Mouse (Mus musculus): ENCODE data around the gene Fem1a. TPM values are rescaled to one million over a fixed set of nuclear protein-coding genes. Genes with fewer than 3 reads are reported as not detected.

Fem1a gene
- total and polyA plus RNA-seq, 3 experiments, result 16.6 to 26.0 (median 17.5) TPM

DNA sequence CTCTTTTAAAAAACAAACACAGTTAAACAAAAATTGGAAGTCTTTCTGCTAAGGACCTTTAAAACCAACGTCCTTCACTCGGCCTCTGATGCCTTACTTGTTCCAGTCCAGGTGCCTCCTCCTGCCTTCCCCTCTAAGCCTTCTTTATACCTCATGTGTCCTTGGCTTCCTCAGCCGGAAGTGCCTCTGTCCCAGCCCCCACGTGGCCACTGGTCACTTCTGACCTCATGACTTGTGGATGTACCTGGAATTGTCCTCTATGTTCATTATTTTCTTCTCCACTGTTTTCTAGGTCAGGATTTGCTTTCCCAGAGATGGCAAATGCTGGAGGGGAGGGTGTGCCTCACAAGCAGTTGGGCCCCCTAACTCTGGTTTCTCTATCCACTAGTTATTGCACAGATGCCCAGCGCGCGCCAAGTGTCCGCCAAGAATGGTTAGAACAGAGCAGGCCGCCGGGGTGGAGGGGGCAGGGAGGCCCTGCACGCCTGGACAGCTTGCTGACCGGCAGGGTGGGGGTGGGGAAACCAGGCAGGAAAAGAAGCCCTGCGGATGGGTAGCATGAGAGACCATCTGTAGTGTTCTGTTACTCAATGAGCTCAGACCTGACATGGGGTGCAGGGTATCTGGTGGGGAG lies 45.9 kb downstream of the Fem1a start (continued):
- TF ChIP-seq IRF4 (IDR thresholded peaks at IDR 0.05; ENCODE audit: low read depth, low read length), result 0 out of 2 replicates have a peak, but pooled peaks have one; percentile 1
- TF ChIP-seq TBP (conservative IDR thresholded peaks at IDR 0.05; ENCODE audit: low read depth, low read length), result no peak
- TF ChIP-seq MAFK (IDR thresholded peaks at IDR 0.05; ENCODE audit: insufficient replicate concordance, low read length), result no peak
- TF ChIP-seq E2F4 (IDR thresholded peaks at IDR 0.05; ENCODE audit: insufficient replicate concordance, low read depth, low read length), result no peak
- no peak for TF ChIP-seq RAD21 (IDR thresholded peaks at IDR 0.05; ENCODE audit: low read depth, low read length)
- no peak for TF ChIP-seq USF2 (conservative IDR thresholded peaks at IDR 0.05; ENCODE audit: low read depth, low read length)
- TF ChIP-seq CHD1 (IDR thresholded peaks at IDR 0.05; ENCODE audit: low read depth, low read length), result no peak; the same call in none of the 2 replicates
- no peak for TF ChIP-seq JUND (conservative IDR thresholded peaks at IDR 0.05; ENCODE audit: low read depth, low read length)
- peak; percentile 51; the same call in 1 of the 2 replicates for TF ChIP-seq MXI1 (IDR thresholded peaks at IDR 0.05; ENCODE audit: low read depth, low read length)
- peak; percentile 22; the same call in 1 of the 2 replicates for TF ChIP-seq USF1 (IDR thresholded peaks at IDR 0.05; ENCODE audit: low read depth, low read length)
- no peak for TF ChIP-seq POLR2AphosphoS2 (IDR thresholded peaks at IDR 0.05; ENCODE audit: low read depth, low read length)
- TF ChIP-seq ZMIZ1 (IDR thresholded peaks at IDR 0.05; ENCODE audit: low read depth, low read length), result no peak; the same call in 1 of the 2 replicates
- TF ChIP-seq ETS1 (conservative IDR thresholded peaks at IDR 0.05; ENCODE audit: low read depth, low read length), result peak; percentile 14; the same call in 1 of the 2 replicates
- TF ChIP-seq HCFC1 (IDR thresholded peaks at IDR 0.05; ENCODE audit: low read depth, low read length), result no peak
- TF ChIP-seq MAZ (IDR thresholded peaks at IDR 0.05; ENCODE audit: low read depth, low read length), result no peak; the same call in 1 of the 2 replicates
- no peak for TF ChIP-seq ZKSCAN1 (IDR thresholded peaks at IDR 0.05; ENCODE audit: borderline replicate concordance, low read depth, low read length)
- TF ChIP-seq JUN (IDR thresholded peaks at IDR 0.05; ENCODE audit: insufficient read depth, low read depth, low read length), result no peak
- TF ChIP-seq MAX (IDR thresholded peaks at IDR 0.05; ENCODE audit: low read length), result no peak

DNA sequence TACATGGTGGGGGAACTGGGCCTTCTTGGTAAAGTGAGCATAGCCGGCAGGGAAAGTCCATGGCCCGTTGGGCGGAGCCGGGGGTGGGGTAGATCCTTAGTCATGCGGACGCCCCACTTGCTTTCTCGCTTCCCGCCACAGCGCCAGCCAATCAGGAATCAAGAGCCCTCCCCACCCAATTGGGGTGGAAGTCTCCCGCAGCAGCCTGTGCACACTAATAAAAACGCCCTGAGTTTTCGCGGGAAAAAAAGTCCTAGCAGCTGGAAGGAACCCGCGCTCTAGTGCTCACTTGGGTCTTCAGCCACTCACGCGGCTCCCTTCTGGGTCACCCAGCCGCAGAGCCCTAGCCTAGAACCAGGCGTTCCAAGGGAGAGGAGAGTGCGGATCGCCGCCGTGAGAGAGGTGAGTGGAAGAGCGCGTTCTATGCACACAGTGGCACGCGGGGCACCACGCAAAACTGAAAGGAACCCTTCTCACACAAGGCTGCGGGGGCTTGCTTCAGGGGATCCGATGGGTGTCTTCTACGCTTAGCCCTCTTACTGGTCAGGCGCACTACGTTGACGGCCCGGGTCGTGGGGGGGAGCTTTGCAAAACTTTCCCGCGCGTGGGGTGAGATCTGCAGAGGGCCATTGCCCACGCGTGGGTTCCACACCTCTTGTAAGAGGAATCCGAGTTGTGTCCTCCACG lies 46.7 kb downstream of the Fem1a start, which contains the start of gene Uhrf1:
Uhrf1 (plus strand) TSS at position 162 of the 687 bp plus-strand sequence.
- in situ Hi-C loops (cut with MboI; ENCODE audit: low pct_ligation_motif_present, low pct_unique_long_range_greater_than_20kb, low sequenced_read_pairs), result no loop called here
- TF ChIP-seq BHLHE40 (IDR thresholded peaks at IDR 0.05; ENCODE audit: low read depth, low read length) (peak; percentile 57; the same call in 1 of the 2 replicates), SMC3 (IDR thresholded peaks at IDR 0.05; ENCODE audit: low read depth, low read length) (no peak), SIN3A (IDR thresholded peaks at IDR 0.05; ENCODE audit: low read length) (peak; percentile 97), TCF12 (IDR thresholded peaks at IDR 0.05; ENCODE audit: low read depth, low read length) (peak; percentile 78), NRF1 (IDR thresholded peaks at IDR 0.05; ENCODE audit: low read depth, low read length) (no peak), MAZ (IDR thresholded peaks at IDR 0.05; ENCODE audit: low read depth, low read length) (0 out of 2 replicates have a peak, but pooled peaks have one; percentile 25), MAX (IDR thresholded peaks at IDR 0.05; ENCODE audit: low read length) (peak; percentile 82), NELFE (IDR thresholded peaks at IDR 0.05; ENCODE audit: low read depth, low read length) (peak; percentile 25; the same call in 1 of the 2 replicates), ZNF384 (IDR thresholded peaks at IDR 0.05; ENCODE audit: low read depth, low read length) (0 out of 2 replicates have a peak, but pooled peaks have one; percentile 16), MAFK (IDR thresholded peaks at IDR 0.05; ENCODE audit: insufficient replicate concordance, low read length) (no peak), MYC (IDR thresholded peaks at IDR 0.05; ENCODE audit: low read depth, low read length) (no peak), POLR2A (IDR thresholded peaks at IDR 0.05; ENCODE audit: low read depth, low read length) (peak; percentile 75), HCFC1 (IDR thresholded peaks at IDR 0.05; ENCODE audit: low read depth, low read length) (peak; percentile 26; the same call in 1 of the 2 replicates), KAT2A (IDR thresholded peaks at IDR 0.05; ENCODE audit: insufficient replicate concordance, low read length) (0 out of 2 replicates have a peak, but pooled peaks have one; percentile 17), E2F4 (IDR thresholded peaks at IDR 0.05; ENCODE audit: insufficient replicate concordance, low read depth, low read length) (peak; percentile 98), TBP (conservative IDR thresholded peaks at IDR 0.05; ENCODE audit: low read depth, low read length) (peak; percentile 83)
- dilution Hi-C loops (cut with MboI; ENCODE audit: extremely low pct_ligation_motif_present, extremely low pct_unique_long_range_greater_than_20kb, low sequenced_read_pairs), result no loop called here
- Histone ChIP-seq H3K27ac (ENCODE audit: insufficient read depth, low read depth) (peak within 1 kb of the TSS; percentile 87), H3K36me3 (replicated peaks in 1 of 2; ENCODE audit: control insufficient read depth in 1 of 2, insufficient read depth in 1 of 2, low read length in 1 of 2) (peaks cover 26 to 36% of the 10 kb centered on the region in 2 experiments), H3K27me3 (replicated peaks) (no peaks in the 10 kb centered on the region), H3K4me2 (ENCODE audit: insufficient read depth, low read depth, poor library complexity, severe bottlenecking) (peak within 1 kb of the TSS; percentile 77), H3K79me2 (replicated peaks; ENCODE audit: control insufficient read depth, extremely low read depth, insufficient read depth, poor library complexity, severe bottlenecking) (peaks cover 42% of the 10 kb centered on the region), H3K4me3 (replicated peaks in 1 of 3; ENCODE audit: low read depth in 2 of 3, low read length in 2 of 3, poor library complexity in 1 of 3) (peak within 1 kb of the TSS; percentile 81 to 84 (median 81)), H3K9ac (ENCODE audit: insufficient read depth, low read depth) (peak within 1 kb of the TSS; percentile 85), H3K4me1 (ENCODE audit: control insufficient read depth in 1 of 2, insufficient read depth in 2 of 2) (peaks cover 20 to 54% of the 10 kb centered on the region in 2 experiments), H3K9me3 (replicated peaks; ENCODE audit: low read length) (no peaks in the 10 kb centered on the region)
- DNase-seq (ENCODE audit: extremely low read depth), result peak; percentile 97
